Mouse (Mus musculus): ENCODE data around the gene Zc3h18. TPM values are rescaled to one million over a fixed set of nuclear protein-coding genes. Genes with fewer than 3 reads are reported as not detected.

Zc3h18 gene
- polyA plus RNA-seq, 1 experiment from 2014 or later = 28.8 TPM

DNA sequence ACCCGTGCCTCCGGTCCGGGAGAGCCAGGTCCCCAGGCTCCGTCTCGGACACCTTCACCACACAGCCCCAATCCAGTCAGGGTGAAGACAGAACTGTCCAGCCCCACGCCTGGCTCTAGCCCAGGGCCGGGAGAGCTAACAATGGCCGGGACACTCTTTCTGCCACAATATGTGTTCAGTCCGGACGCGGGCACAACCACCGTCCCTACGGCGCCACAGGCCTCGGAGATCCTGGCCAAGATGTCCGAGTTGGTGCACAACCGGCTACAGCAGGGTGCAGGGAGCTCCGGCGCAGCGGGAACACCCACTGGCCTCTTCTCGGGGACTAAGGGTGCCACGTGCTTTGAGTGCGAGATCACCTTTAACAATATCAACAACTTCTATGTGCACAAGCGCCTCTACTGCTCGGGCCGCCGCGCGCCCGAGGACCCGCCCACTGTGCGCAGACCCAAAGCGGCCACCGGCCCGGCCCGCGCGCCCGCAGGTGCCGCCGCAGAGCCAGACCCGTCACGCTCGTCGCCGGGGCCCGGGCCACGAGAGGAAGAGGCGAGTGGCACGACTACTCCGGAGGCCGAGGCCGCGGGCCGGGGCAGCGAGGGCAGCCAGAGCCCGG is 40.7 kb upstream of the Zc3h18 start:
- Histone ChIP-seq H3K9me3 (ENCODE audit: control insufficient read depth, low read length) (no peaks in the 10 kb centered on the region), H3K27me3 (replicated peaks; ENCODE audit: control insufficient read depth, insufficient read depth, low read length) (peaks cover 35% of the 10 kb centered on the region), H3K4me2 (ENCODE audit: low read length) (peak overlapping the region; percentile 80), H3K27ac (ENCODE audit: low read depth, low read length) (no peak overlapping the region), H3K4me1 (ENCODE audit: control insufficient read depth, insufficient read depth, low read depth, low read length) (peaks cover 11% of the 10 kb centered on the region), H3K9ac (ENCODE audit: low read depth, low read length) (peak overlapping the region; percentile 72), H3K4me3 (ENCODE audit: low read length) (peak overlapping the region; percentile 54), H3K36me3 (ENCODE audit: control insufficient read depth, insufficient read depth, low read length) (no peaks in the 10 kb centered on the region)
- ATAC-seq = peak; percentile 44
- WGBS = 8% methylated on average over 57 of the region's 57 CpGs

- peak; percentile 77 for ATAC-seq
- Histone ChIP-seq H3K4me3 (ENCODE audit: low read length) (peak overlapping the region; percentile 54), H3K4me1 (ENCODE audit: control insufficient read depth, insufficient read depth, low read depth, low read length) (peaks cover 8% of the 10 kb centered on the region), H3K4me2 (ENCODE audit: low read length) (peak overlapping the region; percentile 80), H3K36me3 (ENCODE audit: control insufficient read depth, insufficient read depth, low read length) (no peaks in the 10 kb centered on the region), H3K27me3 (replicated peaks; ENCODE audit: control insufficient read depth, insufficient read depth, low read length) (peaks cover 35% of the 10 kb centered on the region), H3K9me3 (ENCODE audit: control insufficient read depth, low read length) (no peaks in the 10 kb centered on the region), H3K9ac (ENCODE audit: low read depth, low read length) (peak overlapping the region; percentile 72), H3K27ac (ENCODE audit: low read depth, low read length) (no peak overlapping the region)
- under 1% methylated on average over 59 of the region's 81 CpGs for WGBS
Measured at GRCm38 (mm10) chr8:122336251-122336910, 40.0 kb upstream of the Zc3h18 start.

DNA sequence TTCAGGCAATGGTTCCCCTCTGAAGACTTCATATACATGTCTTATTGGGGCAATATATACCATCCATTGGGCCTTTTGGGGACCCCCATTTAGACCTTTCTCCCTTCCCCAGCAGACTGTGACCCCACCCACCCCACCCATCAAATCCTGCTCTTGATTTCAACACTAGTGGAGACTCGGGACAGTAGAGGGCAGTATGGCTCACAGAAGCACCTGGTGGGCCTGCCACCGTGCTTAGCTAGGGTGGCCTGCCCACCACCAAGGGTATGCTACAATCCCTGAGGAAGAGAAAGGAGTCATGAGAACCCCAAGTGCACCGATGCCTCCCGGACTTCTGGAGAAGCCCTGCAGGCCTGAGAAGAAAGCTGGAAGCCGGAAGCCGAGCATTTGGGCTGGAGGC is 37.6 kb upstream of the Zc3h18 start:
- peaks cover 37% of the 10 kb centered on the region for H3K27me3 ChIP-seq (replicated peaks; ENCODE audit: control insufficient read depth, insufficient read depth, low read length)
- no peak overlapping the region for H3K9ac ChIP-seq (ENCODE audit: low read depth, low read length)
- no peak overlapping the region for H3K27ac ChIP-seq (ENCODE audit: low read depth, low read length)
- WGBS = 53% methylated on average over 6 of the region's 6 CpGs
- no peak for ATAC-seq
- H3K9me3 ChIP-seq (ENCODE audit: control insufficient read depth, low read length) = no peaks in the 10 kb centered on the region
- H3K36me3 ChIP-seq (ENCODE audit: control insufficient read depth, insufficient read depth, low read length) = no peaks in the 10 kb centered on the region
- peaks cover 19% of the 10 kb centered on the region for H3K4me1 ChIP-seq (ENCODE audit: control insufficient read depth, insufficient read depth, low read depth, low read length)
- no peak overlapping the region for H3K4me2 ChIP-seq (ENCODE audit: low read length)
- no peak overlapping the region for H3K4me3 ChIP-seq (ENCODE audit: low read length)

DNA sequence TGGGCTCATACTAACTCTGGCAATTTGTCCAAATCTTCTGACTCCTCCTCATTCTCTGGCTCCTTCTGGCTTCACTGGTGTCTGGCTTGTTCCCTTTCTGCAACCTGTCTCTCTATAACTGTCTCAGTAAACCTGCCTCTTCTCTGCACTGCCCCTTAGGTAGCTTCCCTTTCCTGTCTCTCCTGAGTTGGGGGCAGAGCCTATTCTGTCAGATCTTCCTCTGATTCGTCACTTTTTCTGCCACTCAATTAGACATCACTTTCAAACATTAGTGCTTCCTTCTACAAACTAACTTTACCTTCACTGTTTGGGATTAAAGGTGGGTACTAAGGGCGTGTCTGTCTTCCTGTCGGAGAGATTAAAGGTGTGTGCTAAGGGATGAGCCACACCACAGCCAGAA is 35.6 kb upstream of the Zc3h18 start:
- no peak overlapping the region for H3K9ac ChIP-seq (ENCODE audit: low read depth, low read length)
- H3K27me3 ChIP-seq (replicated peaks; ENCODE audit: control insufficient read depth, insufficient read depth, low read length) = peaks cover 22% of the 10 kb centered on the region
- H3K36me3 ChIP-seq (ENCODE audit: control insufficient read depth, insufficient read depth, low read length) = no peaks in the 10 kb centered on the region
- H3K4me2 ChIP-seq (ENCODE audit: low read length) = no peak overlapping the region
- ATAC-seq = no peak
- peaks cover 14% of the 10 kb centered on the region for H3K4me1 ChIP-seq (ENCODE audit: control insufficient read depth, insufficient read depth, low read depth, low read length)
- WGBS = 90% methylated on average over 3 of the region's 3 CpGs
- H3K4me3 ChIP-seq (ENCODE audit: low read length) = no peak overlapping the region
- H3K27ac ChIP-seq (ENCODE audit: low read depth, low read length) = no peak overlapping the region
- H3K9me3 ChIP-seq (ENCODE audit: control insufficient read depth, low read length) = no peaks in the 10 kb centered on the region

DNA sequence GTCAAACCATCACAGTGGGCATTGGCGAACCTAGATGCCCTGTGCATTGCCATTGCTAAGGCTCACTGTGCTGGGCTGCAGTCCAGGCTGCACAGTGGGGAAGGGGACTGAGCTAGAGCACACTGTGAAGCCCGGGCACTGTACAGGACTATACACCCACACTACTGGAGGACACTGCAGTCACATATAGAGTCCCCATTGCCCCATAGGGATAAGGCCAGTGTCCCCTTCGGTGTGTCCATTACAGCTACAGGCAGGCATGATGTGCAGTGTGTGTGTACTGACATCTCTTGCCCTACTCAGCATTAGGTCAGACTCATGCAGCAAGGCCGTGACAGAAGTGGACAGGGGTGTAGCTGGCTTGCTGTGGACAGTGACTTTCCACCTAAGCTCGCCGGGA is 34.6 kb upstream of the Zc3h18 start:
- peaks cover 21% of the 10 kb centered on the region for H3K27me3 ChIP-seq (replicated peaks; ENCODE audit: control insufficient read depth, insufficient read depth, low read length)

DNA sequence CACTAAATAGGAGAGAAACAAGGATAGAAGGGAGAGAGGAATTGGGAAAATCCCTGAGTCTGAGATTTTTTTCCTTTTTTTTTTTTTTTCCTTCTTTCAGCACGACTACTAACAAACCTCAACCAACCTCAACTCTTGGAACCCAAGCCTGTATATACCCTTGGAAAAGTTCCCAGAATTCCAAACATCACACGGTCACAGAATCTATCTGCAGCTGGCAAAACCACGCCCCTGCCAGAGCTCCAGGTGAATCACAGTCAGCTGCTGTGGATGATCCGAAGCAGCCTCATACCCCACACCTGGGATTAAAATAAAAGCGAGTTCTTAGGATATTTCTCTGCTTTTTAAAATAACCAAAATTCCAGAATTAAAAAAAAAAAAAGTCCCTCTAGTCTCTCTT is 34.0 kb upstream of the Zc3h18 start:
- Histone ChIP-seq H3K36me3 (ENCODE audit: control insufficient read depth, insufficient read depth, low read length) (no peaks in the 10 kb centered on the region), H3K4me3 (ENCODE audit: low read length) (no peak overlapping the region), H3K9ac (ENCODE audit: low read depth, low read length) (no peak overlapping the region), H3K27ac (ENCODE audit: low read depth, low read length) (no peak overlapping the region), H3K9me3 (ENCODE audit: control insufficient read depth, low read length) (no peaks in the 10 kb centered on the region), H3K27me3 (replicated peaks; ENCODE audit: control insufficient read depth, insufficient read depth, low read length) (peaks cover 15% of the 10 kb centered on the region), H3K4me2 (ENCODE audit: low read length) (no peak overlapping the region), H3K4me1 (ENCODE audit: control insufficient read depth, insufficient read depth, low read depth, low read length) (peaks cover 11% of the 10 kb centered on the region)
- ATAC-seq = no peak
- 44% methylated on average over 5 of the region's 5 CpGs for WGBS

More for the DNA sequence above, 34.6 kb upstream of the Zc3h18 start:
- H3K27ac ChIP-seq (ENCODE audit: low read depth, low read length) = no peak overlapping the region
- H3K36me3 ChIP-seq (ENCODE audit: control insufficient read depth, insufficient read depth, low read length) = no peaks in the 10 kb centered on the region
- no peak overlapping the region for H3K4me3 ChIP-seq (ENCODE audit: low read length)
- no peaks in the 10 kb centered on the region for H3K9me3 ChIP-seq (ENCODE audit: control insufficient read depth, low read length)
- no peak for ATAC-seq
- no peak overlapping the region for H3K9ac ChIP-seq (ENCODE audit: low read depth, low read length)
- 78% methylated on average over 6 of the region's 6 CpGs for WGBS
- no peak overlapping the region for H3K4me2 ChIP-seq (ENCODE audit: low read length)
- peaks cover 12% of the 10 kb centered on the region for H3K4me1 ChIP-seq (ENCODE audit: control insufficient read depth, insufficient read depth, low read depth, low read length)

- 4% methylated on average over 9 of the region's 9 CpGs for WGBS
- no peaks in the 10 kb centered on the region for H3K36me3 ChIP-seq (ENCODE audit: control insufficient read depth, insufficient read depth, low read length)
- no peaks in the 10 kb centered on the region for H3K9me3 ChIP-seq (ENCODE audit: control insufficient read depth, low read length)
- no peak overlapping the region for H3K27ac ChIP-seq (ENCODE audit: low read depth, low read length)
- ATAC-seq = no peak
- H3K9ac ChIP-seq (ENCODE audit: low read depth, low read length) = peak overlapping the region; percentile 23; the same call in 1 of the 2 replicates
- H3K4me1 ChIP-seq (ENCODE audit: control insufficient read depth, insufficient read depth, low read depth, low read length) = peaks cover 11% of the 10 kb centered on the region
- no peak overlapping the region for H3K4me3 ChIP-seq (ENCODE audit: low read length)
- H3K4me2 ChIP-seq (ENCODE audit: low read length) = peak overlapping the region; percentile 44
- H3K27me3 ChIP-seq (replicated peaks; ENCODE audit: control insufficient read depth, insufficient read depth, low read length) = peaks cover 10% of the 10 kb centered on the region
Measured at GRCm38 (mm10) chr8:122342806-122343209, 33.6 kb upstream of the Zc3h18 start.

- 4% methylated on average over 11 of the region's 11 CpGs for WGBS
- peak overlapping the region; percentile 23 for H3K4me3 ChIP-seq (ENCODE audit: low read length)
Measured at GRCm38 (mm10) chr8:122343341-122343740, 33.1 kb upstream of the Zc3h18 start.

GRCm38 (mm10) chr8:122343758-122344157 is 32.7 kb upstream of the Zc3h18 start:
- H3K4me3 ChIP-seq (ENCODE audit: low read length) = peak overlapping the region; percentile 23
- H3K4me1 ChIP-seq (ENCODE audit: control insufficient read depth, insufficient read depth, low read depth, low read length) = peaks cover 11% of the 10 kb centered on the region
- 0 out of 2 replicates have a peak overlapping the region, but pooled peaks have one; percentile 7 for H3K9ac ChIP-seq (ENCODE audit: low read depth, low read length)
- WGBS = 0% methylated on average over 10 of the region's 14 CpGs
- no peak for ATAC-seq
- peaks cover 2% of the 10 kb centered on the region; the same call in 1 of the 2 replicates for H3K27me3 ChIP-seq (replicated peaks; ENCODE audit: control insufficient read depth, insufficient read depth, low read length)
- no peaks in the 10 kb centered on the region for H3K36me3 ChIP-seq (ENCODE audit: control insufficient read depth, insufficient read depth, low read length)
- no peaks in the 10 kb centered on the region for H3K9me3 ChIP-seq (ENCODE audit: control insufficient read depth, low read length)
- H3K27ac ChIP-seq (ENCODE audit: low read depth, low read length) = no peak overlapping the region
- peak overlapping the region; percentile 44 for H3K4me2 ChIP-seq (ENCODE audit: low read length)

More at GRCm38 (mm10) chr8:122343341-122343740, 33.1 kb upstream of the Zc3h18 start:
- Histone ChIP-seq H3K9me3 (ENCODE audit: control insufficient read depth, low read length) (no peaks in the 10 kb centered on the region), H3K27ac (ENCODE audit: low read depth, low read length) (no peak overlapping the region), H3K27me3 (replicated peaks; ENCODE audit: control insufficient read depth, insufficient read depth, low read length) (peaks cover 5% of the 10 kb centered on the region), H3K4me2 (ENCODE audit: low read length) (peak overlapping the region; percentile 44), H3K36me3 (ENCODE audit: control insufficient read depth, insufficient read depth, low read length) (no peaks in the 10 kb centered on the region), H3K4me1 (ENCODE audit: control insufficient read depth, insufficient read depth, low read depth, low read length) (peaks cover 11% of the 10 kb centered on the region), H3K9ac (ENCODE audit: low read depth, low read length) (no peak overlapping the region)
- no peak for ATAC-seq

Data from hindbrain, embryonic 16.5 days (tissue).